Mouse (Mus musculus) lung, postnatal 0 days (tissue): ENCODE data around the gene Tmem150b.

Source experiments
- CTCF ChIP-seq: IDR thresholded peaks from 2 replicates; pipeline ENCODE4 v1.5.1; 2016; ENCODE audit warnings: antibody characterized with exemption, mild to moderate bottlenecking
- EP300 ChIP-seq: IDR thresholded peaks from 2 replicates; pipeline ENCODE4 v1.6.1; 2016; ENCODE audit warnings: antibody characterized with exemption, mild to moderate bottlenecking, control low read depth

GRCm38 (mm10) chr7:4658128-4658907, 66.7 kb downstream of the Tmem150b start:
- TF ChIP-seq CTCF = no peak
- no peak for TF ChIP-seq EP300
